Mouse (Mus musculus): ENCODE measurements around the gene Pde10a.

DNA sequence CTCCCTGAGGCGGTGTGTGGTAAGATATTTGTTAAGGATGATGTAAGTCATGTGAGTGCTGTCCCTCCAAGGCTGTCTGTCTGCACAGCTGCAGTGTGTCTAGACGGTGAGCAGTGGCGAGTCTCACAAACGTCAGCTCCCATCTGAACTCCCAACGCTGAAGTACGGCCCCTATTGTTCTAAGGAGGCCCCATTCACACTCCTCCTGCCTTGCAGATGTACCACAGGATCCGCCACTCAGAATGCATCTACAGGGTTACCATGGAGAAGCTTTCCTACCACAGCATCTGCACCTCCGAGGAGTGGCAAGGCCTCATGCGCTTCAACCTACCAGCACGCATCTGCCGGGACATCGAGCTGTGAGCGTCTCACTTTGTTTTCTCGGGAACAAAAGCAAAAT lies 436.5 kb downstream of the Pde10a start:
- no peak for TF ChIP-seq POLR2A (IDR thresholded peaks at IDR 0.05; ENCODE audit: extremely low read depth, insufficient read depth, low read length)
- TF ChIP-seq CTCF (IDR thresholded peaks at IDR 0.05; ENCODE audit: low read depth, low read length) = no peak
